Mouse (Mus musculus): ENCODE results near the gene Gm45140. TPM values are rescaled to one million over a fixed set of nuclear protein-coding genes. Genes with fewer than 3 reads are reported as not detected.

Gm45140 gene
- 13.0 and 15.7 TPM in 2 replicates for total RNA-seq (2012; rRNA removed)
- total RNA-seq (2014; rRNA removed) = 4.3 and 5.5 TPM in 2 replicates
- polyA plus RNA-seq (2012; ENCODE audit: insufficient read length, low read depth) = 25.7 and 37.6 TPM in 2 replicates

DNA sequence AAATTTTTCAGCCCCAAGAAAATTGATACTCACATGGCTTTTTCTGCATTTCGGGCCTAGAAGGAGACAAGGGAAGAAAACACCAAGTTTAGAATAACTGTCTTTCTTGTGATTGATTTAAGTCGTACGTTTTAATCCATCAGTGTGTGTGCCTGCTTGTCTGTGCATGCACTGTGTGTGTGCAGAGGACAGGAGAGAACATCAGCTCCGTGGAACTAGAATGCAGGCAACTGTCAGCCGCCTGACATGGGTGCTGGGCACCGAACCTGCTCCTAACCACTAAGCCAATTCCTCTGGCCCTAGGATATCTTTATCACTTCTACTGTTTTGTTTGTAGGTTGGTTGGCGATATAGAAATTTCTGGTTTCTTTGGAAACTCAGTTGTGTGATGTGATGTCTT lies at the start of gene Gm45140:
Gm45140 (minus strand) TSS at position 101 of the 400 bp plus-strand sequence.
- peaks cover 19 to 49% of the 10 kb centered on the region in 2 experiments for H3K36me3 ChIP-seq (replicated peaks in 1 of 2; ENCODE audit: control insufficient read depth in 1 of 2, insufficient read depth in 1 of 2, low read length in 1 of 2)
- no peak for DNase-seq (ENCODE audit: extremely low read depth)
- no peaks in the 10 kb centered on the region for H3K27me3 ChIP-seq (replicated peaks)
- no peak within 1 kb of the TSS for H3K4me3 ChIP-seq (replicated peaks in 1 of 3; ENCODE audit: low read depth in 2 of 3, low read length in 2 of 3, poor library complexity in 1 of 3)
- no peak within 1 kb of the TSS for H3K27ac ChIP-seq (ENCODE audit: insufficient read depth, low read depth)
- dilution Hi-C loops (cut with MboI; ENCODE audit: extremely low pct_ligation_motif_present, extremely low pct_unique_long_range_greater_than_20kb, low sequenced_read_pairs) = no loop called here
- in situ Hi-C loops (cut with MboI; ENCODE audit: low pct_ligation_motif_present, low pct_unique_long_range_greater_than_20kb, low sequenced_read_pairs) = no loop called here
- no peaks in the 10 kb centered on the region for H3K9me3 ChIP-seq (replicated peaks; ENCODE audit: low read length)
- no peak for TF ChIP-seq MYC (IDR thresholded peaks at IDR 0.05; ENCODE audit: low read depth, low read length)
- no peak within 1 kb of the TSS for H3K9ac ChIP-seq (ENCODE audit: insufficient read depth, low read depth)
- peaks cover 14% of the 10 kb centered on the region for H3K79me2 ChIP-seq (replicated peaks; ENCODE audit: control insufficient read depth, extremely low read depth, insufficient read depth, poor library complexity, severe bottlenecking)
- peaks cover 3 to 21% of the 10 kb centered on the region in 2 experiments; a peak in 3 of 4 replicates for H3K4me1 ChIP-seq (ENCODE audit: control insufficient read depth in 1 of 2, insufficient read depth in 2 of 2)
- H3K4me2 ChIP-seq (ENCODE audit: insufficient read depth, low read depth, poor library complexity, severe bottlenecking) = no peak within 1 kb of the TSS

DNA sequence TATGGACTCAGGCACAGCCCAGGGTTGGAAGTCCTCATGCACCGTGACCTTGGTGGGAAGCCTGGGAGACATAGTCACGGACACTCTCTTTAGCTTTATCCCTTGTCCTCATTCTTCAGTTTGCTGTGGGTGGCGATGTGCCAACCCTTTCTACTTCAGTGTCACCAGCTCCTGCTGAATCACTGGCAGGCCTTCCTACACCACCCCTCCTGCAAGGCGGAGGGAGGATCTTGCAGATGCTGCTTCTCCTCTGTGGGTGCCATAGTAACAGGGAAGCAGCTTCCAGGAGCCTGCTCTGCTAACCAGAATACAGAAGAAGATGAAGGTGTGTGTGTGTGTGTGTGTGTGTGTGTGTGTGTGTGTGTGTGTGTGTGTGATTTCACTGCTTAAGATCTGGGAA lies 47.2 kb upstream of the Gm45140 start:
- Histone ChIP-seq H3K27ac (ENCODE audit: insufficient read depth, low read depth) (no peak overlapping the region), H3K4me1 (ENCODE audit: control insufficient read depth in 1 of 2, insufficient read depth in 2 of 2) (peaks cover 3 to 7% of the 10 kb centered on the region in 2 experiments), H3K36me3 (replicated peaks in 1 of 2; ENCODE audit: control insufficient read depth in 1 of 2, insufficient read depth in 1 of 2, low read length in 1 of 2) (no peaks in the 10 kb centered on the region), H3K79me2 (replicated peaks; ENCODE audit: control insufficient read depth, extremely low read depth, insufficient read depth, poor library complexity, severe bottlenecking) (no peaks in the 10 kb centered on the region), H3K27me3 (replicated peaks) (peaks cover 6% of the 10 kb centered on the region), H3K4me3 (replicated peaks in 1 of 3; ENCODE audit: low read depth in 2 of 3, low read length in 2 of 3, poor library complexity in 1 of 3) (no peak overlapping the region), H3K9ac (ENCODE audit: insufficient read depth, low read depth) (no peak overlapping the region), H3K9me3 (replicated peaks; ENCODE audit: low read length) (no peaks in the 10 kb centered on the region), H3K4me2 (ENCODE audit: insufficient read depth, low read depth, poor library complexity, severe bottlenecking) (no peak overlapping the region)
- in situ Hi-C loops (cut with MboI; ENCODE audit: low pct_ligation_motif_present, low pct_unique_long_range_greater_than_20kb, low sequenced_read_pairs) = no loop called here
- TF ChIP-seq CTCF (conservative IDR thresholded peaks at IDR 0.05 in 1 of 2, IDR thresholded peaks at IDR 0.05 in 1 of 2; ENCODE audit: low read depth in 2 of 2, low read length in 2 of 2) = no peak
- TF ChIP-seq NRF1 (IDR thresholded peaks at IDR 0.05; ENCODE audit: low read depth, low read length) = no peak
- TF ChIP-seq ZKSCAN1 (IDR thresholded peaks at IDR 0.05; ENCODE audit: borderline replicate concordance, low read depth, low read length) = no peak
- no peak for TF ChIP-seq MEF2A (IDR thresholded peaks at IDR 0.05; ENCODE audit: borderline replicate concordance, low read depth, low read length)
- no peak for TF ChIP-seq GABPA (IDR thresholded peaks at IDR 0.05; ENCODE audit: insufficient replicate concordance, low read depth, low read length)
- TF ChIP-seq EP300 (IDR thresholded peaks at IDR 0.05; ENCODE audit: low read length) = no peak
- no peak for TF ChIP-seq ZMIZ1 (IDR thresholded peaks at IDR 0.05; ENCODE audit: low read depth, low read length)
- no peak for TF ChIP-seq PAX5 (IDR thresholded peaks at IDR 0.05; ENCODE audit: low read length)
- TF ChIP-seq NELFE (IDR thresholded peaks at IDR 0.05; ENCODE audit: low read depth, low read length) = no peak
- dilution Hi-C loops (cut with MboI; ENCODE audit: extremely low pct_ligation_motif_present, extremely low pct_unique_long_range_greater_than_20kb, low sequenced_read_pairs) = no loop called here
- DNase-seq (ENCODE audit: extremely low read depth) = no peak

DNA sequence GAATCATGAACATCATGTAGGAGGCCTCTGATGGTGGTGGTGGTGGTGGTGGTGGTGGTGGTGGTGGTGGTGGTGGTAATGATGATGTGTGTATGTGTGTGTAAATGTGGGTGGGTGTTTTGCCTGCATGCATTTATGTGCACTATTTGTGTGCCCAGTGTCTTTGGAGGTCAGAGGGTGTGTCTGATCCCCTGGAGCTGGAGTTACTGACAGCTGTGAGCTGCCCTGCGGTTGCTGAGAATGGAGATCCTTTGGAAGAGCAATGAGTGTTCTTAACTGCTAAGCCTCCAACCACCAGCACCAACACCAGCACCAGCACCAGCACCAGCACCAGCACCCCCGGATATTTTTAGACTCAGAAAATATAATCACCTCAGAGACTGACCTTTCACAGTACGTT lies 46.6 kb upstream of the Gm45140 start:
- Histone ChIP-seq H3K27me3 (replicated peaks) (peaks cover 6% of the 10 kb centered on the region), H3K27ac (ENCODE audit: insufficient read depth, low read depth) (no peak overlapping the region), H3K4me2 (ENCODE audit: insufficient read depth, low read depth, poor library complexity, severe bottlenecking) (no peak overlapping the region), H3K9ac (ENCODE audit: insufficient read depth, low read depth) (no peak overlapping the region), H3K36me3 (replicated peaks in 1 of 2; ENCODE audit: control insufficient read depth in 1 of 2, insufficient read depth in 1 of 2, low read length in 1 of 2) (no peaks in the 10 kb centered on the region), H3K79me2 (replicated peaks; ENCODE audit: control insufficient read depth, extremely low read depth, insufficient read depth, poor library complexity, severe bottlenecking) (no peaks in the 10 kb centered on the region), H3K4me3 (replicated peaks in 1 of 3; ENCODE audit: low read depth in 2 of 3, low read length in 2 of 3, poor library complexity in 1 of 3) (no peak overlapping the region), H3K4me1 (ENCODE audit: control insufficient read depth in 1 of 2, insufficient read depth in 2 of 2) (peaks cover 3 to 4% of the 10 kb centered on the region in 2 experiments), H3K9me3 (replicated peaks; ENCODE audit: low read length) (no peaks in the 10 kb centered on the region)
- DNase-seq (ENCODE audit: extremely low read depth) = no peak
- dilution Hi-C loops (cut with MboI; ENCODE audit: extremely low pct_ligation_motif_present, extremely low pct_unique_long_range_greater_than_20kb, low sequenced_read_pairs) = no loop called here
- TF ChIP-seq TCF12 (IDR thresholded peaks at IDR 0.05; ENCODE audit: low read depth, low read length) (no peak), ELF1 (IDR thresholded peaks at IDR 0.05; ENCODE audit: low read depth, low read length) (no peak), MAFK (IDR thresholded peaks at IDR 0.05; ENCODE audit: insufficient replicate concordance, low read length) (no peak), ZNF384 (IDR thresholded peaks at IDR 0.05; ENCODE audit: low read depth, low read length) (no peak), JUND (conservative IDR thresholded peaks at IDR 0.05; ENCODE audit: low read depth, low read length) (no peak), JUN (IDR thresholded peaks at IDR 0.05; ENCODE audit: insufficient read depth, low read depth, low read length) (no peak), ZC3H11A (IDR thresholded peaks at IDR 0.05; ENCODE audit: low read depth, low read length) (no peak), HCFC1 (IDR thresholded peaks at IDR 0.05; ENCODE audit: low read depth, low read length) (no peak), IRF4 (IDR thresholded peaks at IDR 0.05; ENCODE audit: low read depth, low read length) (no peak), BHLHE40 (IDR thresholded peaks at IDR 0.05; ENCODE audit: low read depth, low read length) (no peak), ZMIZ1 (IDR thresholded peaks at IDR 0.05; ENCODE audit: low read depth, low read length) (no peak)
- in situ Hi-C loops (cut with MboI; ENCODE audit: low pct_ligation_motif_present, low pct_unique_long_range_greater_than_20kb, low sequenced_read_pairs) = no loop called here

Data from CH12.LX (cell line).